Mouse (Mus musculus): ENCODE data around the gene Zfp341. TPM values are rescaled to one million over a fixed set of nuclear protein-coding genes. Genes with fewer than 3 reads are reported as not detected.

The Zfp341 gene
- polyA plus RNA-seq, 1 experiment from 2014 or later: 2.3 TPM

DNA sequence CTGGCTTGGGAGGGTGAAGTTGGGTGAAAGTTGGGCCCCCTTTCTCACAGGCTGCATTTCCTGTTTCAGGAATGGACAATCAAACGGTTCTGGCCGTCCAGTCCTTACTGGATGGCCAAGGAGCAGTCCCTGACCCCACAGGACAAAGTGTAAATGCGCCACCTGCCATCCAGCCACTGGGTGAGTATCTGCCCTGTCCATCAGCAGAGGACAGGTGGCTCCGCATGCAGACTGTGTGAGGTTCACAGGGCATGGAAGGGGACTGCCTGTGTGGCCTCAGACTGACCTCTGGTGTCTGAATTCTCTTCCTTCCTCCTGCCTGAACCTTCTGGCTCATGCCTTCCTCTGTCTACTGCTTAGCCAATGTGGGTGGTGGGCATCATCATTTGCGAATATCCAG is 8.6 kb downstream of the Zfp341 start:
- no peaks in the 10 kb centered on the region for H3K4me1 ChIP-seq (ENCODE audit: control insufficient read depth, insufficient read depth, low read depth, low read length)
- no peaks in the 10 kb centered on the region for H3K27me3 ChIP-seq (replicated peaks; ENCODE audit: control insufficient read depth, insufficient read depth, low read length)
- no peak overlapping the region for H3K9ac ChIP-seq (ENCODE audit: low read depth, low read length)
- WGBS: 88% methylated on average over 5 of the region's 5 CpGs
- H3K4me2 ChIP-seq (ENCODE audit: low read length): no peak overlapping the region
- H3K9me3 ChIP-seq (ENCODE audit: control insufficient read depth, low read length): no peaks in the 10 kb centered on the region; the same call in 1 of the 2 replicates
- ATAC-seq: no peak
- H3K4me3 ChIP-seq (ENCODE audit: low read length): no peak overlapping the region
- no peak overlapping the region for H3K27ac ChIP-seq (ENCODE audit: low read depth, low read length)
- H3K36me3 ChIP-seq (ENCODE audit: control insufficient read depth, insufficient read depth, low read length): peaks cover 11% of the 10 kb centered on the region

DNA sequence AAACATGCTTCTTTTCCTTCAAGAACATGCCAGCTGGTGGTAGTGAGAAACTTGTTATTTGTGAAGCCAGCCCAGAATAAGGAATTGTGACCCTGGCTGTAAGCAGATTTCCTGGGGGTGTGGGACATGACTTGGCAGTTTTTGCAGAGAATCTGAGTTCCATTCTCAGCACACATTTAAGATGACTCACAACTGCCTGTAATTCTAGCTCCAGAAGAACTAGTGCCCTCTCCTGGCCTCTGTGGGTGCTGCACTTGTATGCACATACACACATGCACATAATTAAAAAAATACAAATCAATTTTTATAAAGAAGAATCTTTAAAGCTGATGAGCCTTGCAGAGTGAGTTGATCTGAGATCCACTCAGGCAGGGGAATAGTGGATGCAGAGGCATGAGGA is 11.0 kb downstream of the Zfp341 start:
- no peak overlapping the region for H3K4me3 ChIP-seq (ENCODE audit: low read length)
- H3K27ac ChIP-seq (ENCODE audit: low read depth, low read length): no peak overlapping the region
- no peaks in the 10 kb centered on the region; the same call in 1 of the 2 replicates for H3K9me3 ChIP-seq (ENCODE audit: control insufficient read depth, low read length)
- no peak overlapping the region for H3K9ac ChIP-seq (ENCODE audit: low read depth, low read length)
- peaks cover 14% of the 10 kb centered on the region for H3K36me3 ChIP-seq (ENCODE audit: control insufficient read depth, insufficient read depth, low read length)
- no peaks in the 10 kb centered on the region for H3K27me3 ChIP-seq (replicated peaks; ENCODE audit: control insufficient read depth, insufficient read depth, low read length)
- ATAC-seq: no peak
- no peaks in the 10 kb centered on the region for H3K4me1 ChIP-seq (ENCODE audit: control insufficient read depth, insufficient read depth, low read depth, low read length)
- H3K4me2 ChIP-seq (ENCODE audit: low read length): no peak overlapping the region

DNA sequence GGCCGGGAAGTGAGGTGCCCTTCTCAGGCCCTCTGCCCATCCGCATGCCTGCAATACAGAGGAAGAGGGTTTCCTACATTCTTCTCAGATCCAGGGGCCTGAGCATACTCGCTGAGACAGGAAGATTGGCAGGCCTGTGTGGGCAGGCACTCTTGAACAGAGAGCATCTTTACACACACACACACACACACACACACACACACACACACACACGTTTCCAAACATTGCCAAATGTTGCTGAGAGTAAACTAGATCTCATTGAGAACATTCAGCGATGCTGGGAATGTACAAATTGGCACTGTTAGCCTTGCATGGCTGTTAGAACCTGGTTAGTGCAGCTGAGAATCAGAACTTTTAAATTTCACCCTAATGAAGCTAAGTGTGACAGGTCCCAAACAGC is 17.4 kb downstream of the Zfp341 start:
- Histone ChIP-seq H3K9ac (ENCODE audit: low read depth, low read length) (no peak overlapping the region), H3K36me3 (ENCODE audit: control insufficient read depth, insufficient read depth, low read length) (peaks cover 19% of the 10 kb centered on the region), H3K4me3 (ENCODE audit: low read length) (no peak overlapping the region), H3K27me3 (replicated peaks; ENCODE audit: control insufficient read depth, insufficient read depth, low read length) (no peaks in the 10 kb centered on the region), H3K9me3 (ENCODE audit: control insufficient read depth, low read length) (no peaks in the 10 kb centered on the region), H3K27ac (ENCODE audit: low read depth, low read length) (no peak overlapping the region), H3K4me1 (ENCODE audit: control insufficient read depth, insufficient read depth, low read depth, low read length) (no peaks in the 10 kb centered on the region), H3K4me2 (ENCODE audit: low read length) (no peak overlapping the region)
- no peak for ATAC-seq
- 78% methylated on average over 5 of the region's 5 CpGs for WGBS

DNA sequence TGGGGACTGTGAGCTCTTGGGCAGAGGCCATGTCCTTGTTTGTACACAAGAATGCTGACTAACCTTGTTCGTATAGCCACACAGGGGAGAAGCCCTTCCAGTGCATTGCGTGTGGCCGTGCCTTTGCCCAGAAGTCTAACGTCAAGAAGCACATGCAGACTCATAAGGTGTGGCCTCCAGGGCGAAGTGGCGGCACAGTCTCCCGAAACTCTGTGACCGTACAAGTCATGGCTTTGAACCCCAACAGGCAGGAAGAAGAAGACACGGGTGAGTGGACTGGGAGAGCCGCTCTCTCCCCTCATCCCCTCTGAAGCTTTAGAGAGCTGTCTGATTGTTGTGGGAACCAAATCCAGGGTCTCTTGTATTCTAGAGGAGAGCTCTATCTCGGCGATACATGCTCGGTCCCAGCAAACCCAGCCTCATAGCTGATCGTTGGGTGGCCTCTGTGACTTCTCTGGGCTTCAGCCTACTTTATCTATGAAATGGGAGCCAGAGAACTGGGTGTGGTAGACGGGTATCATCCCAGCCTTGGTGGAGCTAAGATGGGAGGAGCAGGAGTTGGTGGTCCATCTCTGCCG is 19.2 kb downstream of the Zfp341 start:
- H3K4me3 ChIP-seq (ENCODE audit: low read length): no peak overlapping the region
- H3K4me1 ChIP-seq (ENCODE audit: control insufficient read depth, insufficient read depth, low read depth, low read length): no peaks in the 10 kb centered on the region
- 94% methylated on average over 16 of the region's 16 CpGs for whole genome bisulfite sequencing
- H3K36me3 ChIP-seq (ENCODE audit: control insufficient read depth, insufficient read depth, low read length): peaks cover 28% of the 10 kb centered on the region
- H3K27me3 ChIP-seq (replicated peaks; ENCODE audit: control insufficient read depth, insufficient read depth, low read length): no peaks in the 10 kb centered on the region
- no peak for ATAC-seq
- no peak overlapping the region for H3K4me2 ChIP-seq (ENCODE audit: low read length)
- no peak overlapping the region for H3K27ac ChIP-seq (ENCODE audit: low read depth, low read length)
- no peak overlapping the region for H3K9ac ChIP-seq (ENCODE audit: low read depth, low read length)
- H3K9me3 ChIP-seq (ENCODE audit: control insufficient read depth, low read length): no peaks in the 10 kb centered on the region

DNA sequence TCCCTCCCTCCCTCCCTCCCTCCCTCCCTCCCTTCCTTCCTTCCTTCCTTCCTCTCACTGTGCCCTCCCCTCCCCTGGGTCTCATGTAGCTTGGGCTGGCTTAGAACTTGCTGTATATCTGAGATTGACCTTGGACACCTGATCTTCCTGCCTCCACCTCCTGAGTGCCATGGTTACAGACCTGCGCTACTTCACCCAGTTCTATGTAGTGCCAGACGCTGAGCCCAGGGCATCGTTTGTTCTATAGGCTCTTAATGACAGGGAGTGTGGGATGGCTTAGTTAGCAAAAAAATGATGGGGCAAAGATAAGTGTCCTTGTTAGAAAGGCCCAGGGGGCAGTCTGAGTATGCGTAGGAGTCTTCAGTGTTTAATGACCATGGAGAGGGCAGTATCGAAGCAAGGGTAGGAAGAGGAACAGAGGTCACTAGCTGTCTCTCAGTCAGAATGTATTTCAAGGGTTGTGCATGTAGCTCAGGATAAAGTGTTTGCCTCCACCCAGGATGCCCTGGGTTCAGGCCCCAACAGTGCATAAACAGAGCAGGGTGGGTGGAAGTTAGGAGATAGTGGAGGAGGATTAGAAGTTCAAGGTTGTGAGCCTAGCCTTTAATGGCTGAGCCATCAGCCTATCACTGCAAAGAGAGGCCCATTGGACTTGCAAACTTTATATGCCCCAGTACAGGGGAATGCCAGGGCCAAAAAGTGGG is 20.1 kb downstream of the Zfp341 start:
- H3K27me3 ChIP-seq (replicated peaks; ENCODE audit: control insufficient read depth, insufficient read depth, low read length): no peaks in the 10 kb centered on the region
- no peak overlapping the region for H3K9ac ChIP-seq (ENCODE audit: low read depth, low read length)
- 83% methylated on average over 5 of the region's 5 CpGs for WGBS
- H3K4me3 ChIP-seq (ENCODE audit: low read length): no peak overlapping the region
- peaks cover 34% of the 10 kb centered on the region for H3K36me3 ChIP-seq (ENCODE audit: control insufficient read depth, insufficient read depth, low read length)
- ATAC-seq: no peak
- H3K27ac ChIP-seq (ENCODE audit: low read depth, low read length): no peak overlapping the region
- no peak overlapping the region for H3K4me2 ChIP-seq (ENCODE audit: low read length)
- no peaks in the 10 kb centered on the region for H3K4me1 ChIP-seq (ENCODE audit: control insufficient read depth, insufficient read depth, low read depth, low read length)
- peaks cover 2% of the 10 kb centered on the region for H3K9me3 ChIP-seq (ENCODE audit: control insufficient read depth, low read length)

DNA sequence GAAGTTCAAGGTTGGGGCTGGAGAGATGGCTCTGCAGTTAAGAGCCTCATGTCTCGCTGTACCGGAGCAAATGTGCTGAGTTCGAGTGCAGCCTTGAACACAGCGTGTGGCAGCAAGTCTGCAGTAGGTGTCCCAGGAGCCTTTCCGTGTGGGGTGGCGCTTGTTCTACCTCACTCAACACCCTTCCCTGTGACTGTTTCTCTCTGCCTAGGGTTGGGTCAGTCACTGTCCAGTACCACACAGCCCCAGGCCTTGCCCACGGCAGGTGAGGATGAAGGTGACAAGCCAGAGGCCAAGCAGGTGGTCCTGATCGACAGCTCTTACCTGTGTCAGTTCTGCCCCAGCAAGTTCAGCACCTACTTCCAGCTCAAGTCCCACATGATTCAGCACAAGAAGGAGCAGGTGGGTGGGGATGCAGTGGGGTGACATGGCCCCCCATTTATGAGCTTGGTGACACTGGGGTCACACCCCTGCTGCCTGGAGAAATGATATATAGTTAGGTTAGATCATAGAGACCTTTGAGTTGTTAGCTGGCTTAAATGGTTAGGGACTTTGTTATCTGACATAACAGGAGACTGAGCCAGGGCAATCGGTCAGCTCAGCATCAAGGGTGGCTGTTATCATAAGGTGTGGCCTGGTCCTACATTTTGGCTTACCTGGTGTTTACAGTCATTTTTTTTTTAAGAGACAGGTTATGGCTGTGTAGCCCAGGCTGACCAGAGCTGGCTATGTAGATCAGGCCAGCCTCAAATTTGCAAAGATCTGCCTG is 21.0 kb downstream of the Zfp341 start:
- 96% methylated on average over 9 of the region's 9 CpGs for WGBS
- Histone ChIP-seq H3K4me3 (ENCODE audit: low read length) (no peak overlapping the region), H3K9ac (ENCODE audit: low read depth, low read length) (no peak overlapping the region), H3K27me3 (replicated peaks; ENCODE audit: control insufficient read depth, insufficient read depth, low read length) (no peaks in the 10 kb centered on the region), H3K4me2 (ENCODE audit: low read length) (no peak overlapping the region), H3K9me3 (ENCODE audit: control insufficient read depth, low read length) (peaks cover 5% of the 10 kb centered on the region), H3K4me1 (ENCODE audit: control insufficient read depth, insufficient read depth, low read depth, low read length) (no peaks in the 10 kb centered on the region), H3K27ac (ENCODE audit: low read depth, low read length) (no peak overlapping the region), H3K36me3 (ENCODE audit: control insufficient read depth, insufficient read depth, low read length) (peaks cover 40% of the 10 kb centered on the region)
- ATAC-seq: no peak

DNA sequence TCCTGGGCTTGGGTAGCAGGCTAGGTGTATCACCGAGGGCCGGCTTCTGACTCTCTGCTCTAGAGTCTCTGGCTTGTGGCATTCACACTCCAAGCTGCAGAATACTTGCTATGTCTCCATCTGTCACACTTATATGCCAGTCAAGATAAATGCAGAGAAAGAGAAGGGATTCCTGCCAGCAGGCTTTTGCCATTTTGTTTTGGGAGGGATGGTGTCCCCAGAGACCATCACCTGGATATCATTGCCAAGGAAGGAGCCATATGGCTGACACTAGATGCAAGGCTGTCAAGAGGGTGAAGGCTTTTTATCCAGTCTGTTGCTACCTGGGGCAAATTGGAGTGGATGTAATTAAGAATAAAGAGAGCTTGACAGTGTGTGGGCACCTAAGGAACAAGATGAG is 22.7 kb downstream of the Zfp341 start:
- H3K4me1 ChIP-seq (ENCODE audit: control insufficient read depth, insufficient read depth, low read depth, low read length): no peaks in the 10 kb centered on the region
- ATAC-seq: no peak
- H3K36me3 ChIP-seq (ENCODE audit: control insufficient read depth, insufficient read depth, low read length): peaks cover 35% of the 10 kb centered on the region
- 95% methylated on average over 2 of the region's 2 CpGs for WGBS
- H3K9me3 ChIP-seq (ENCODE audit: control insufficient read depth, low read length): peaks cover 5% of the 10 kb centered on the region
- H3K27ac ChIP-seq (ENCODE audit: low read depth, low read length): no peak overlapping the region
- H3K27me3 ChIP-seq (replicated peaks; ENCODE audit: control insufficient read depth, insufficient read depth, low read length): no peaks in the 10 kb centered on the region
- H3K9ac ChIP-seq (ENCODE audit: low read depth, low read length): no peak overlapping the region
- H3K4me3 ChIP-seq (ENCODE audit: low read length): no peak overlapping the region
- H3K4me2 ChIP-seq (ENCODE audit: low read length): no peak overlapping the region

DNA sequence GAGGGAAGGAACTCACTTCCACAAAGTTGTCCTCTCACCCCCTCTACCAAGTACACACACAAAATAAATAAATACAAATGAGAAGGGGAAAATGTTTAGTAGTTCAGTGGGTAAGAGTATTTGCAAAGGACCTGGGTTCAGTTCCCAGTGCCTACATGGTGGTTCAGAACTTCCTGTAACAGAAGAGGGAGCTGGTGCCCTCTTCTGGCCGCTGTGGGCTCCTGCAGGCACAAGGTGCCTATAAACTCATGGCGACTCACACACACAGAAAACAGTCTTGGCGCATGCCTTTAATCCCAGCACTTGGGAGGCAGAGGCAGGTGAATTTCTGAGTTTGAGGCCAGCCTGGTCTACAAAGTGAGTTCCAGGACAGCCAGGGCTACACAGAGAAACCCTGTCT is 25.4 kb downstream of the Zfp341 start:
- Histone ChIP-seq H3K9ac (ENCODE audit: low read depth, low read length) (no peak overlapping the region), H3K36me3 (ENCODE audit: control insufficient read depth, insufficient read depth, low read length) (peaks cover 44% of the 10 kb centered on the region)
- ATAC-seq: no peak

DNA sequence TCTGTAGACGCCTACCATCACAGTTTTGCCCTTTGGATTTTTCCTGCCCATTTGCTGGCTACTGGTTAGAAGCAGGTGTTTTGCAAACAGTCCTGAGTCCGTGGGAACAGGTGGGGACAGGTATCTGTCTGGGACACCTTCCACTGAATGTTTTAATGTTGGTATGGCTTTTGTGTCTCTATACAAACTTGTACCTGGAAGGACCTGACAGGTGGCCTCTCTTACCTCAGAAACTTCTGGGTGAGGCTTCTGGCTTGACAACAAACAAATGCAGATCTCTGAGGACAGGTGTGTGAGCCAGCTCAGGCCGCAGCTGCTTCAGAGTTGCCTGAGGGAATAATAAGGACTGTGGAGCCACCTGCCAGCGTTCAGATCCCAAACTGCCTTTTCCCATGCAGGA is 26.0 kb downstream of the Zfp341 start:
- no peak for ATAC-seq
- H3K36me3 ChIP-seq (ENCODE audit: control insufficient read depth, insufficient read depth, low read length): peaks cover 43% of the 10 kb centered on the region

More for the DNA sequence above, 25.4 kb downstream of the Zfp341 start:
- Histone ChIP-seq H3K27me3 (replicated peaks; ENCODE audit: control insufficient read depth, insufficient read depth, low read length) (no peaks in the 10 kb centered on the region), H3K4me1 (ENCODE audit: control insufficient read depth, insufficient read depth, low read depth, low read length) (no peaks in the 10 kb centered on the region), H3K4me2 (ENCODE audit: low read length) (no peak overlapping the region), H3K4me3 (ENCODE audit: low read length) (no peak overlapping the region), H3K27ac (ENCODE audit: low read depth, low read length) (no peak overlapping the region), H3K9me3 (ENCODE audit: control insufficient read depth, low read length) (peaks cover 5% of the 10 kb centered on the region)
- 96% methylated on average over 3 of the region's 3 CpGs for WGBS

More for the DNA sequence above, 26.0 kb downstream of the Zfp341 start:
- Histone ChIP-seq H3K27ac (ENCODE audit: low read depth, low read length) (no peak overlapping the region), H3K9me3 (ENCODE audit: control insufficient read depth, low read length) (peaks cover 5% of the 10 kb centered on the region), H3K4me1 (ENCODE audit: control insufficient read depth, insufficient read depth, low read depth, low read length) (no peaks in the 10 kb centered on the region), H3K27me3 (replicated peaks; ENCODE audit: control insufficient read depth, insufficient read depth, low read length) (no peaks in the 10 kb centered on the region), H3K9ac (ENCODE audit: low read depth, low read length) (no peak overlapping the region), H3K4me3 (ENCODE audit: low read length) (no peak overlapping the region), H3K4me2 (ENCODE audit: low read length) (no peak overlapping the region)
- 95% methylated on average over 4 of the region's 4 CpGs for WGBS

All from hindbrain, embryonic 16.5 days (tissue).